Mouse (Mus musculus): ENCODE measurements around the gene Cpne8. TPM values are rescaled to one million over a fixed set of nuclear protein-coding genes. Genes with fewer than 3 reads are reported as not detected.
"Not testable (repeated sequence)": the region's sequence is repeated elsewhere in the genome, so short reads cannot be mapped to it uniquely, and the experiment has no call there.

Cpne8 gene
- polyA plus RNA-seq, 1 experiment from 2014 or later, result 19.9 TPM

GRCm38 (mm10) chr15:90645828-90646227, 33.4 kb downstream of the Cpne8 start:
- no peak for DNase-seq (ENCODE audit: low spot score)
- Histone ChIP-seq H3K27ac (replicated peaks; ENCODE audit: low read depth, low read length) (no peak overlapping the region), H3K4me1 (ENCODE audit: control insufficient read depth, insufficient read depth, low read length) (peaks cover 5% of the 10 kb centered on the region; the same call in 1 of the 2 replicates), H3K9me3 (ENCODE audit: control insufficient read depth, low read length) (no peaks in the 10 kb centered on the region), H3K4me3 (ENCODE audit: low read depth, low read length) (no peak overlapping the region), H3K9ac (ENCODE audit: low read depth, low read length) (no peak overlapping the region), H3K4me2 (ENCODE audit: low read depth, low read length) (no peak overlapping the region), H3K36me3 (ENCODE audit: control insufficient read depth, insufficient read depth, low read length) (no peaks in the 10 kb centered on the region), H3K27me3 (replicated peaks; ENCODE audit: control insufficient read depth, insufficient read depth, low read length) (no peaks in the 10 kb centered on the region)
- 86% methylated on average over 10 of the region's 10 CpGs for WGBS
- no peak for ATAC-seq (ENCODE audit: low read depth)

- ATAC-seq (ENCODE audit: low read depth) (no peak), DNase-seq (ENCODE audit: low spot score) (no peak)
- Histone ChIP-seq H3K4me3 (ENCODE audit: low read depth, low read length) (no peak overlapping the region), H3K27ac (replicated peaks; ENCODE audit: low read depth, low read length) (0 out of 2 replicates have a peak overlapping the region, but pooled peaks have one; percentile 6), H3K9ac (ENCODE audit: low read depth, low read length) (no peak overlapping the region), H3K27me3 (replicated peaks; ENCODE audit: control insufficient read depth, insufficient read depth, low read length) (no peaks in the 10 kb centered on the region), H3K4me2 (ENCODE audit: low read depth, low read length) (no peak overlapping the region), H3K9me3 (ENCODE audit: control insufficient read depth, low read length) (no peaks in the 10 kb centered on the region), H3K36me3 (ENCODE audit: control insufficient read depth, insufficient read depth, low read length) (no peaks in the 10 kb centered on the region), H3K4me1 (ENCODE audit: control insufficient read depth, insufficient read depth, low read length) (no peaks in the 10 kb centered on the region)
- 77% methylated on average over 5 of the region's 5 CpGs for WGBS
These were observed 55.0 kb downstream of the Cpne8 start for GRCm38 (mm10) chr15:90624201-90624600.

- Histone ChIP-seq H3K9ac (ENCODE audit: low read depth, low read length) (no peak overlapping the region), H3K27me3 (replicated peaks; ENCODE audit: control insufficient read depth, insufficient read depth, low read length) (no peaks in the 10 kb centered on the region), H3K36me3 (ENCODE audit: control insufficient read depth, insufficient read depth, low read length) (no peaks in the 10 kb centered on the region), H3K4me2 (ENCODE audit: low read depth, low read length) (no peak overlapping the region), H3K4me3 (ENCODE audit: low read depth, low read length) (no peak overlapping the region), H3K4me1 (ENCODE audit: control insufficient read depth, insufficient read depth, low read length) (no peaks in the 10 kb centered on the region), H3K9me3 (ENCODE audit: control insufficient read depth, low read length) (no peaks in the 10 kb centered on the region), H3K27ac (replicated peaks; ENCODE audit: low read depth, low read length) (no peak overlapping the region)
- DNase-seq (ENCODE audit: low spot score), result no peak
- ATAC-seq (ENCODE audit: low read depth), result no peak
- 95% methylated on average over 3 of the region's 3 CpGs for WGBS
These were observed 57.2 kb downstream of the Cpne8 start for GRCm38 (mm10) chr15:90622005-90622404.

- no peaks in the 10 kb centered on the region for H3K4me1 ChIP-seq (ENCODE audit: control insufficient read depth, insufficient read depth, low read length)
- no peaks in the 10 kb centered on the region for H3K27me3 ChIP-seq (replicated peaks; ENCODE audit: control insufficient read depth, insufficient read depth, low read length)
- no peak overlapping the region for H3K27ac ChIP-seq (replicated peaks; ENCODE audit: low read depth, low read length)
These were observed 59.5 kb downstream of the Cpne8 start for GRCm38 (mm10) chr15:90619736-90620135.

GRCm38 (mm10) chr15:90616116-90616798, 63.0 kb downstream of the Cpne8 start:
- Histone ChIP-seq H3K9me3 (ENCODE audit: control insufficient read depth, low read length) (no peaks in the 10 kb centered on the region), H3K27me3 (replicated peaks; ENCODE audit: control insufficient read depth, insufficient read depth, low read length) (no peaks in the 10 kb centered on the region), H3K9ac (ENCODE audit: low read depth, low read length) (no peak overlapping the region), H3K27ac (replicated peaks; ENCODE audit: low read depth, low read length) (no peak overlapping the region), H3K4me1 (ENCODE audit: control insufficient read depth, insufficient read depth, low read length) (no peaks in the 10 kb centered on the region), H3K4me2 (ENCODE audit: low read depth, low read length) (no peak overlapping the region), H3K4me3 (ENCODE audit: low read depth, low read length) (no peak overlapping the region), H3K36me3 (ENCODE audit: control insufficient read depth, insufficient read depth, low read length) (no peaks in the 10 kb centered on the region)
- peak; percentile 44; the same call in 1 of the 2 replicates for ATAC-seq (ENCODE audit: low read depth)
- DNase-seq (ENCODE audit: low spot score), result peak; percentile 71
- WGBS, result 65% methylated on average over 8 of the region's 8 CpGs

More at GRCm38 (mm10) chr15:90619736-90620135, 59.5 kb downstream of the Cpne8 start:
- WGBS, result 46% methylated on average over 4 of the region's 4 CpGs
- no peak for DNase-seq (ENCODE audit: low spot score)
- H3K9me3 ChIP-seq (ENCODE audit: control insufficient read depth, low read length), result no peaks in the 10 kb centered on the region
- H3K9ac ChIP-seq (ENCODE audit: low read depth, low read length), result no peak overlapping the region
- no peak for ATAC-seq (ENCODE audit: low read depth)
- no peak overlapping the region for H3K4me3 ChIP-seq (ENCODE audit: low read depth, low read length)
- no peak overlapping the region for H3K4me2 ChIP-seq (ENCODE audit: low read depth, low read length)
- H3K36me3 ChIP-seq (ENCODE audit: control insufficient read depth, insufficient read depth, low read length), result no peaks in the 10 kb centered on the region

- H3K27ac ChIP-seq (replicated peaks; ENCODE audit: low read depth, low read length); H3K36me3 ChIP-seq (ENCODE audit: control insufficient read depth, insufficient read depth, low read length); H3K4me3 ChIP-seq (ENCODE audit: low read depth, low read length); H3K9me3 ChIP-seq (ENCODE audit: control insufficient read depth, low read length); H3K4me2 ChIP-seq (ENCODE audit: low read depth, low read length); H3K27me3 ChIP-seq (replicated peaks; ENCODE audit: control insufficient read depth, insufficient read depth, low read length); H3K9ac ChIP-seq (ENCODE audit: low read depth, low read length): not testable (repeated sequence)
- ATAC-seq (ENCODE audit: low read depth) (peak; percentile 68; the same call in 1 of the 2 replicates), DNase-seq (ENCODE audit: low spot score) (peak; percentile 86)
- WGBS, result 46% methylated on average over 4 of the region's 4 CpGs
- peaks cover 13% of the 10 kb centered on the region for H3K4me1 ChIP-seq (ENCODE audit: control insufficient read depth, insufficient read depth, low read length)
These were observed 68.5 kb downstream of the Cpne8 start for GRCm38 (mm10) chr15:90610767-90611166.

GRCm38 (mm10) chr15:90609836-90610415, 69.3 kb downstream of the Cpne8 start:
- Histone ChIP-seq H3K4me3 (ENCODE audit: low read depth, low read length) (no peak overlapping the region), H3K27me3 (replicated peaks; ENCODE audit: control insufficient read depth, insufficient read depth, low read length) (no peaks in the 10 kb centered on the region), H3K27ac (replicated peaks; ENCODE audit: low read depth, low read length) (no peak overlapping the region), H3K4me2 (ENCODE audit: low read depth, low read length) (no peak overlapping the region), H3K9me3 (ENCODE audit: control insufficient read depth, low read length) (no peaks in the 10 kb centered on the region), H3K36me3 (ENCODE audit: control insufficient read depth, insufficient read depth, low read length) (no peaks in the 10 kb centered on the region), H3K9ac (ENCODE audit: low read depth, low read length) (no peak overlapping the region), H3K4me1 (ENCODE audit: control insufficient read depth, insufficient read depth, low read length) (peaks cover 13% of the 10 kb centered on the region)
- DNase-seq (ENCODE audit: low spot score) (peak; percentile 39), ATAC-seq (ENCODE audit: low read depth) (no peak)
- WGBS, result 40% methylated on average over 4 of the region's 4 CpGs

GRCm38 (mm10) chr15:90608368-90608767, 70.9 kb downstream of the Cpne8 start:
- H3K27me3 ChIP-seq (replicated peaks; ENCODE audit: control insufficient read depth, insufficient read depth, low read length), result no peaks in the 10 kb centered on the region
- 78% methylated on average over 3 of the region's 3 CpGs for WGBS
- H3K36me3 ChIP-seq (ENCODE audit: control insufficient read depth, insufficient read depth, low read length), result no peaks in the 10 kb centered on the region
- peaks cover 13% of the 10 kb centered on the region for H3K4me1 ChIP-seq (ENCODE audit: control insufficient read depth, insufficient read depth, low read length)
- no peak overlapping the region for H3K4me3 ChIP-seq (ENCODE audit: low read depth, low read length)
- ATAC-seq (ENCODE audit: low read depth) (0 out of 2 replicates have a peak, but pooled peaks have one; percentile 42), DNase-seq (ENCODE audit: low spot score) (peak; percentile 61)
- H3K27ac ChIP-seq (replicated peaks; ENCODE audit: low read depth, low read length), result no peak overlapping the region
- H3K9me3 ChIP-seq (ENCODE audit: control insufficient read depth, low read length), result no peaks in the 10 kb centered on the region
- H3K4me2 ChIP-seq (ENCODE audit: low read depth, low read length), result no peak overlapping the region
- no peak overlapping the region for H3K9ac ChIP-seq (ENCODE audit: low read depth, low read length)

- H3K27ac ChIP-seq (replicated peaks; ENCODE audit: low read depth, low read length), result no peak overlapping the region
- H3K36me3 ChIP-seq (ENCODE audit: control insufficient read depth, insufficient read depth, low read length), result no peaks in the 10 kb centered on the region
- no peaks in the 10 kb centered on the region for H3K27me3 ChIP-seq (replicated peaks; ENCODE audit: control insufficient read depth, insufficient read depth, low read length)
- peaks cover 13% of the 10 kb centered on the region for H3K4me1 ChIP-seq (ENCODE audit: control insufficient read depth, insufficient read depth, low read length)
- DNase-seq (ENCODE audit: low spot score) (no peak), ATAC-seq (ENCODE audit: low read depth) (no peak)
- H3K4me3 ChIP-seq (ENCODE audit: low read depth, low read length), result no peak overlapping the region
- 76% methylated on average over 3 of the region's 3 CpGs for WGBS
- H3K9me3 ChIP-seq (ENCODE audit: control insufficient read depth, low read length), result no peaks in the 10 kb centered on the region
- no peak overlapping the region for H3K9ac ChIP-seq (ENCODE audit: low read depth, low read length)
- H3K4me2 ChIP-seq (ENCODE audit: low read depth, low read length), result no peak overlapping the region
These were observed 72.1 kb downstream of the Cpne8 start for GRCm38 (mm10) chr15:90607181-90607580.
